Mouse (Mus musculus): ENCODE measurements at regions not wholly inside any gene's neighbourhood (a gene's known extent, or its start where the extent isn't known, plus 50 kb on each side); places are given as distances from the start of the nearest gene placed in this dataset.
A peak's percentile ranks its signal among the peaks of the same experiment; 100 is the strongest.

DNA sequence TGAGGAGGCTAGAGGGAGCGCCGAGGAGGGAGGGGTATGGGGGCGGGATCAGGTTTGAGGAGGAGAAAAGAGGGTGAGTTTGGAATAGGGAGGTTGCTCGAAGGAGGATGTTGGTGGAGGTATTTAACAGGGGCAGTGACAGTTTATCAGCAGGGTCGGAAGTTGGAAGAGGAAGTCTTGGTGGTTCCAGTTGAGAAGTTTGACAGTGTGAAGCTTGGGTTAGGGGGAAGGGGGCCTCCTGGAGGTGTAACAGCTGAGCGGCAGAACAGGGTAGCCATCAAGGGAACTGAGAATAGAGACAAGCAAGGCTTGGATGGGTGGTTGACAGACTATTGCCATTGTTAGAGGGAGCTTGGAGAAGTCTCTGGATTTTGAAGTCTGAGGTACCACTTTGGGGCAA lies 276.8 kb upstream of the Rpl38 start:
- Histone ChIP-seq H3K9me3 (replicated peaks; ENCODE audit: low read length) (peaks cover 14% of the 10 kb centered on the region), H3K27me3 (replicated peaks) (peaks cover 80% of the 10 kb centered on the region), H3K4me1 (ENCODE audit: control insufficient read depth in 1 of 2, insufficient read depth in 2 of 2) (peaks cover 0 to 12% of the 10 kb centered on the region in 2 experiments; a peak in 2 of 4 replicates), H3K36me3 (replicated peaks in 1 of 2; ENCODE audit: control insufficient read depth in 1 of 2, insufficient read depth in 1 of 2, low read length in 1 of 2) (no peaks in the 10 kb centered on the region), H3K79me2 (replicated peaks; ENCODE audit: control insufficient read depth, extremely low read depth, insufficient read depth, poor library complexity, severe bottlenecking) (no peaks in the 10 kb centered on the region), H3K4me3 (replicated peaks in 1 of 3; ENCODE audit: low read depth in 2 of 3, low read length in 2 of 3, poor library complexity in 1 of 3) (no peak overlapping the region), H3K27ac (ENCODE audit: insufficient read depth, low read depth) (no peak overlapping the region), H3K4me2 (ENCODE audit: insufficient read depth, low read depth, poor library complexity, severe bottlenecking) (no peak overlapping the region), H3K9ac (ENCODE audit: insufficient read depth, low read depth) (no peak overlapping the region)
- dilution Hi-C loops (cut with MboI; ENCODE audit: extremely low pct_ligation_motif_present, extremely low pct_unique_long_range_greater_than_20kb, low sequenced_read_pairs): no loop called here
- in situ Hi-C loops (cut with MboI; ENCODE audit: low pct_ligation_motif_present, low pct_unique_long_range_greater_than_20kb, low sequenced_read_pairs): no loop called here
- DNase-seq (ENCODE audit: extremely low read depth): peak; percentile 33
- TF ChIP-seq NRF1 (IDR thresholded peaks at IDR 0.05; ENCODE audit: low read depth, low read length) (no peak), HCFC1 (IDR thresholded peaks at IDR 0.05; ENCODE audit: low read depth, low read length) (no peak), ZKSCAN1 (IDR thresholded peaks at IDR 0.05; ENCODE audit: borderline replicate concordance, low read depth, low read length) (no peak), KAT2A (IDR thresholded peaks at IDR 0.05; ENCODE audit: insufficient replicate concordance, low read length) (no peak), UBTF (IDR thresholded peaks at IDR 0.05; ENCODE audit: low read depth, low read length) (no peak)

DNA sequence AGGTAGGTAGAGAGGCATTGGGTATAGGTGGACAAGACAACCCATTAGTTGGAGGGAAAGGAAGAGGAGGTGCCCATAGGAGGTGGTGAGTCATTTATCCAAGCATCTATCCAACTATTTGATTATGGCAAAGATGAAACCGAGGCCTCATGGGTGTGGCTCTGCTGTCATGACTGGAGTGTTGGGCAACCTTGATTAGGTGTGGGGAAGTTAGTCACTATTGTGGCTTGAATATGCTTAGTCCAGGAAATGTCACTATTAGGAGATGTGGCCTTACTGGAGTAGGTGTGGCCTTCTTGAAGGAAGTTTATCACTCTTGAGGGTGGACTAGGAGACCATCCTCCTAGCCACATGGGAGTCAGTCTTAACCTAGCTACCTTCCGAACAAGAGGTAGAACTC lies 281.2 kb upstream of the Rpl38 start:
- Histone ChIP-seq H3K27me3 (replicated peaks) (peaks cover 88% of the 10 kb centered on the region), H3K79me2 (replicated peaks; ENCODE audit: control insufficient read depth, extremely low read depth, insufficient read depth, poor library complexity, severe bottlenecking) (no peaks in the 10 kb centered on the region), H3K4me1 (ENCODE audit: control insufficient read depth in 1 of 2, insufficient read depth in 2 of 2) (peaks cover 0 to 10% of the 10 kb centered on the region in 2 experiments; a peak in 2 of 4 replicates), H3K36me3 (replicated peaks in 1 of 2; ENCODE audit: control insufficient read depth in 1 of 2, insufficient read depth in 1 of 2, low read length in 1 of 2) (no peaks in the 10 kb centered on the region), H3K27ac (ENCODE audit: insufficient read depth, low read depth) (no peak overlapping the region), H3K9me3 (replicated peaks; ENCODE audit: low read length) (peaks cover 10% of the 10 kb centered on the region), H3K4me3 (replicated peaks in 1 of 3; ENCODE audit: low read depth in 2 of 3, low read length in 2 of 3, poor library complexity in 1 of 3) (no peak overlapping the region), H3K9ac (ENCODE audit: insufficient read depth, low read depth) (no peak overlapping the region), H3K4me2 (ENCODE audit: insufficient read depth, low read depth, poor library complexity, severe bottlenecking) (no peak overlapping the region)
- no peak for DNase-seq (ENCODE audit: extremely low read depth)
- in situ Hi-C loops (cut with MboI; ENCODE audit: low pct_ligation_motif_present, low pct_unique_long_range_greater_than_20kb, low sequenced_read_pairs) (no loop called here), dilution Hi-C loops (cut with MboI; ENCODE audit: extremely low pct_ligation_motif_present, extremely low pct_unique_long_range_greater_than_20kb, low sequenced_read_pairs) (no loop called here)
- TF ChIP-seq JUN (IDR thresholded peaks at IDR 0.05; ENCODE audit: insufficient read depth, low read depth, low read length): no peak
- TF ChIP-seq NRF1 (IDR thresholded peaks at IDR 0.05; ENCODE audit: low read depth, low read length): no peak
- TF ChIP-seq CHD2 (IDR thresholded peaks at IDR 0.05; ENCODE audit: low read length): no peak
- TF ChIP-seq CTCF (conservative IDR thresholded peaks at IDR 0.05 in 1 of 2, IDR thresholded peaks at IDR 0.05 in 1 of 2; ENCODE audit: low read depth in 2 of 2, low read length in 2 of 2): no peak
- TF ChIP-seq POLR2AphosphoS2 (IDR thresholded peaks at IDR 0.05; ENCODE audit: low read depth, low read length): no peak
- no peak for TF ChIP-seq RAD21 (IDR thresholded peaks at IDR 0.05; ENCODE audit: low read depth, low read length)
- TF ChIP-seq BHLHE40 (IDR thresholded peaks at IDR 0.05; ENCODE audit: low read depth, low read length): no peak
- TF ChIP-seq MAX (IDR thresholded peaks at IDR 0.05; ENCODE audit: low read length): no peak
- TF ChIP-seq CHD1 (IDR thresholded peaks at IDR 0.05; ENCODE audit: low read depth, low read length): no peak
- no peak for TF ChIP-seq IRF4 (IDR thresholded peaks at IDR 0.05; ENCODE audit: low read depth, low read length)
- no peak for TF ChIP-seq MXI1 (IDR thresholded peaks at IDR 0.05; ENCODE audit: low read depth, low read length)

Data from CH12.LX (cell line).